Mouse (Mus musculus): ENCODE results near the gene Amh. TPM values are rescaled to one million over a fixed set of nuclear protein-coding genes. Genes with fewer than 3 reads are reported as not detected.

Amh gene
- total RNA-seq (2017): not detected in 3 replicates

- ATAC-seq (replicated peaks; ENCODE audit: insufficient number of reproducible peaks, low FRiP score, low TSS enrichment, poor library complexity, severe bottlenecking): no peak
Observed at GRCm38 (mm10) chr10:80804916-80805315, at the start of gene Amh. Amh (plus strand) TSS chr10:80805243.

- no peak for ATAC-seq (replicated peaks; ENCODE audit: insufficient number of reproducible peaks, low FRiP score, low TSS enrichment, poor library complexity, severe bottlenecking)
Observed at GRCm38 (mm10) chr10:80755291-80756015, 49.6 kb upstream of the Amh start.

GRCm38 (mm10) chr10:80756099-80756498 is 48.9 kb upstream of the Amh start:
- ATAC-seq (replicated peaks; ENCODE audit: insufficient number of reproducible peaks, low FRiP score, low TSS enrichment, poor library complexity, severe bottlenecking): no peak

GRCm38 (mm10) chr10:80756509-80756908 is 48.5 kb upstream of the Amh start:
- no peak for ATAC-seq (replicated peaks; ENCODE audit: insufficient number of reproducible peaks, low FRiP score, low TSS enrichment, poor library complexity, severe bottlenecking)

GRCm38 (mm10) chr10:80756967-80757366 is 48.1 kb upstream of the Amh start:
- no peak for ATAC-seq (replicated peaks; ENCODE audit: insufficient number of reproducible peaks, low FRiP score, low TSS enrichment, poor library complexity, severe bottlenecking)

GRCm38 (mm10) chr10:80757717-80758116 is 47.3 kb upstream of the Amh start:
- 0 out of 2 replicates have a peak, but pooled peaks have one; percentile 24 for ATAC-seq (replicated peaks; ENCODE audit: insufficient number of reproducible peaks, low FRiP score, low TSS enrichment, poor library complexity, severe bottlenecking)

- ATAC-seq (replicated peaks; ENCODE audit: insufficient number of reproducible peaks, low FRiP score, low TSS enrichment, poor library complexity, severe bottlenecking): no peak
Observed at GRCm38 (mm10) chr10:80758651-80759050, 46.4 kb upstream of the Amh start.

GRCm38 (mm10) chr10:80760596-80761524 is 44.2 kb upstream of the Amh start:
- ATAC-seq (replicated peaks; ENCODE audit: insufficient number of reproducible peaks, low FRiP score, low TSS enrichment, poor library complexity, severe bottlenecking): no peak

GRCm38 (mm10) chr10:80761821-80762220 is 43.2 kb upstream of the Amh start:
- ATAC-seq (replicated peaks; ENCODE audit: insufficient number of reproducible peaks, low FRiP score, low TSS enrichment, poor library complexity, severe bottlenecking): no peak

- ATAC-seq (replicated peaks; ENCODE audit: insufficient number of reproducible peaks, low FRiP score, low TSS enrichment, poor library complexity, severe bottlenecking): peak; percentile 33
Observed at GRCm38 (mm10) chr10:80763502-80763901, 41.5 kb upstream of the Amh start.

- no peak for ATAC-seq (replicated peaks; ENCODE audit: insufficient number of reproducible peaks, low FRiP score, low TSS enrichment, poor library complexity, severe bottlenecking)
Observed at GRCm38 (mm10) chr10:80765746-80766145, 39.3 kb upstream of the Amh start.

- ATAC-seq (replicated peaks; ENCODE audit: insufficient number of reproducible peaks, low FRiP score, low TSS enrichment, poor library complexity, severe bottlenecking): no peak
Observed at GRCm38 (mm10) chr10:80766161-80766815, 38.8 kb upstream of the Amh start.

- no peak for ATAC-seq (replicated peaks; ENCODE audit: insufficient number of reproducible peaks, low FRiP score, low TSS enrichment, poor library complexity, severe bottlenecking)
Observed at GRCm38 (mm10) chr10:80768365-80768764, 36.7 kb upstream of the Amh start.

GRCm38 (mm10) chr10:80773816-80774215 is 31.2 kb upstream of the Amh start:
- ATAC-seq (replicated peaks; ENCODE audit: insufficient number of reproducible peaks, low FRiP score, low TSS enrichment, poor library complexity, severe bottlenecking): no peak

GRCm38 (mm10) chr10:80774549-80774948 is 30.5 kb upstream of the Amh start:
- ATAC-seq (replicated peaks; ENCODE audit: insufficient number of reproducible peaks, low FRiP score, low TSS enrichment, poor library complexity, severe bottlenecking): peak; percentile 70

- no peak for ATAC-seq (replicated peaks; ENCODE audit: insufficient number of reproducible peaks, low FRiP score, low TSS enrichment, poor library complexity, severe bottlenecking)
Observed at GRCm38 (mm10) chr10:80774981-80775380, 30.1 kb upstream of the Amh start.

GRCm38 (mm10) chr10:80775731-80776130 is 29.3 kb upstream of the Amh start:
- ATAC-seq (replicated peaks; ENCODE audit: insufficient number of reproducible peaks, low FRiP score, low TSS enrichment, poor library complexity, severe bottlenecking): no peak

- no peak for ATAC-seq (replicated peaks; ENCODE audit: insufficient number of reproducible peaks, low FRiP score, low TSS enrichment, poor library complexity, severe bottlenecking)
Observed at GRCm38 (mm10) chr10:80776358-80776869, 28.6 kb upstream of the Amh start.

GRCm38 (mm10) chr10:80777123-80777522 is 27.9 kb upstream of the Amh start:
- no peak for ATAC-seq (replicated peaks; ENCODE audit: insufficient number of reproducible peaks, low FRiP score, low TSS enrichment, poor library complexity, severe bottlenecking)
